Mouse (Mus musculus) embryo, embryonic 10 days (tissue): Measurements from ENCODE around the gene Trcg1.

ENCODE experiments used
- DNase-seq: peaks from one replicate; pipeline ENCODE4 v3.0.0-alpha.2; 2015; ENCODE audit warnings: low spot score

Gene Trcg1

DNA sequence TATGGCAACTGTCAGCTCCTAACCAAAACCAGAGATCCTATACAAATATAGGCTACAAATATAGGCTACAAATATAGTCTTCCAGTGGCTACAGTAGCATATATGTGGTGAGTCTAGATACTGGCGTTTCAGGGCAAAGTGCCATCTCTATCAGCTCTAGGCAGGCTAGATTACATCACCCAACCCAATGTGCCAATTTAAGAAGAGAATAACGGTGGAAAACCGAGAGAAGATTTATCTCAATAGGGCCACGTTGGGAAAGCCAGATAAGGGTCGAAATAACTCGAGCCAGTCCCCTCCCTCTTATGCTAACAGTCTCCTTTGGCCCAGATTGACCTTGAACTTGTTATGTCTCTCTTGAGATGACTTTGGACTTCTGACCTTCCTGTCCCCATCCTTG lies 3.2 kb upstream of the Trcg1 start:
- no peak for DNase-seq

- DNase-seq, result no peak
Observed at GRCm38 (mm10) chr9:57233767-57234166, 2.6 kb upstream of the Trcg1 start.

DNA sequence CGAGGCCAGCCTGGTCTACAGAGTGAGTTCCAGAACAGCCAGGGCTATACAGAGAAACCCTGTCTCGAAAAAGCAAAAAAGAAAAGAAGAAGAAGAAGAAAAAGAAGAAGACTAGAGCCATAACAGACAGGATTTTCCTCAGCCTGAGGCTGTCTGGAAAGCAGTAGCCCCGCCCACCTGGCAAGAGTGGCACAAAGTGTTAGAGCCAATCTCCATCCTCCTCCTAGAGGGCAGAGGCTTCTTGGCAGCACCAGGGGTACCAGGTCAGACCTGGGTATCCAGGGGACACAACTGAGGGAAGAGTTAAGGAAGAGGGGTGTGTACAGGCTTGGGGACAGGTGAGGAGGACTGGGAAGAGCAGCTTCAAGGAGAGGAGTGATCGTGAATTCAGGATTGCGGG lies 1.3 kb downstream of the Trcg1 start:
- DNase-seq, result no peak

DNA sequence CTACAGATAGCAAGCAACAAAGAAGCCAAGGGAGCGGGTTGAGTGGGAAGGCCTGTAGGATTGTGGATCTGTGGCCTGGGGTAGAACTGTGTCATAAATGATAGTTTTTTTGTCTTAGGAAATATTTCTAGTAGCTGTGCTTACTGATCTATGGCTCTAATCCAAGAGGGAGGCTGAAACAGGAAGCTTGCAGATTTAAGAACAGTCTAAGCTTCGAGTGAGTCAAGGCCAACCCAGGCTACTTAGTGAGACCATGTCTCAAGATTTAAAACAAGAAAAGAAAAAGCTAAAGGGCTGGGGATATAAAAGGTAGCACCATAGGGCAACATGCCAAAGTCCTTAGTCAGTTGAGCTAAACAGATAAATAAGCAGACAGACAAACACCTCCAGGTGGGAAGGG lies 1.9 kb downstream of the Trcg1 start:
- DNase-seq, result no peak

DNA sequence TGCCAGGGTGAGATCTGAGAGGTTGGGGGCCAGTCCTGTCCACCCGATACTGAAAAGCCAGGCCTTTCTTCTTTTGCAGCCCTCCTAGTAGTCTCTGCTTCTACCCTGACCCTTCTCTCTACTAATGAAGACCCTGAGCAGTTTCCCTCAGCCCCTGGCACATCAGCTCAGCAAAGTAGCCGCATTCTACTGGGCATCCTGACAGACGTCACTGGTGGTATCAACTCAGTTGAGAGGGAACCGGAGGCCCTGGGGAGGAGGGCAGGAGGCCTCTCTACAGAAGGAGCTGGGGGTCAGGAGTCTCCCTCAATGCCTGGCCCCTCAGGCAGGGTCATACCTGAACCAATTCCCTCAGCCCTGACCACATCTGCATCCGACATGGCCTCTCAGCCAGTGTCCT lies 4.8 kb downstream of the Trcg1 start:
- DNase-seq, result no peak

GRCm38 (mm10) chr9:57242916-57243315 lies 6.6 kb downstream of the Trcg1 start:
- no peak for DNase-seq

DNA sequence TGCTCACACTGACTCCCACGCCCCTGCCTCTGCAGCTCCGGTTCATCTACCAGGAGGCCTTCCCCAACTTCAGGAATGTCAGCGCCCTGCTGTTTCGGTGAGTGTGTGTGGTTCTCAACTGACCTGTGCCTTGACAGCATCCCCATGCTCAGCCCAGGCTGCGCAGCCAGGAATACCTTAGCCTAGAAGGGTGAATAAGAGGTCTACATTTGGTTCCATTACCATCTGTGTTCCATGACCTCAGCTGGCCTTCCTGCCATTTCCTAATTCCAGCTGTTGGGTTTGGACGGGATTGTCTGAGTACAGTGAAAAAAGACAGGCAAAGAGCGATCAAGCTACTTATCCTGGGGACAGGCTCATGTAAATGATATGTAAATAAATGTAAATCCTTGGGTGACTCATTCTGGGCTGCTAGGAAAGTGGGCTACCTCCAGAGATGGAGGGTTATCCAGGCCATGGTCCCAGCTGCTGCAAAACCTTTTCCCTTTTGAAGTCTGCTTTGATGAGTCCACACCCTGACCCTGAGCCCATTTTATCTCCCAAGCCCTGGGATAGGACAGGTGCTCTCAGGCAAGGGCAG lies 7.8 kb downstream of the Trcg1 start:
- DNase-seq, result no peak

GRCm38 (mm10) chr9:57246482-57246881 lies 10.1 kb downstream of the Trcg1 start:
- no peak for DNase-seq

DNA sequence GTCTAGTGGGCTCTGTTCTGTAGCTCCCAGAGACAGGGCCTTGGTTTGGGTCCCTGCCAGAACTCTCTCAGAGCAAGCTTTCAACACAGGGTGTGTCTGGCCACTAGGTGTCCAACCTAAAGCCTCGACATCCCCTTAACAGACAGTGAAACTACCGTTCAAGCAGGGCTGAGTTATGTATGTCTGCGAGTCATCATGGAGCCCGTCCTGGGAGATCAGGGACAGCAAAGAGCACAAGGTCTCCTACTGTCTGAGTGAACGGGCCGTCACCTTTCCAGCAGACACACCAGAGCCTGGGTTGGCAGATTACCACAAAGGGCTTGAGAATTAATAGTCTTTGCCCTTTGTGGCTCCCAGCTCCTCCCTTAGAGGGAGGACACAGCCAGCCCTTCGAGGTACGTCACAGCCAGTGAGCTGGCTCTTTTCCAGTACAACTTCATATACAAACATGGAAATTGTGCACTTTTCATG lies 10.9 kb downstream of the Trcg1 start:
- DNase-seq, result no peak

- DNase-seq, result no peak
Observed at GRCm38 (mm10) chr9:57248030-57248942, 11.9 kb downstream of the Trcg1 start.

GRCm38 (mm10) chr9:57250026-57250425 lies 13.7 kb downstream of the Trcg1 start:
- no peak for DNase-seq

- DNase-seq, result no peak
Observed at GRCm38 (mm10) chr9:57251139-57251538, 14.8 kb downstream of the Trcg1 start.

GRCm38 (mm10) chr9:57254061-57254460 lies 17.7 kb downstream of the Trcg1 start:
- DNase-seq, result no peak

GRCm38 (mm10) chr9:57254823-57255495 lies 18.6 kb downstream of the Trcg1 start:
- no peak for DNase-seq

- DNase-seq, result no peak
Observed at GRCm38 (mm10) chr9:57256309-57256708, 20.0 kb downstream of the Trcg1 start.

DNA sequence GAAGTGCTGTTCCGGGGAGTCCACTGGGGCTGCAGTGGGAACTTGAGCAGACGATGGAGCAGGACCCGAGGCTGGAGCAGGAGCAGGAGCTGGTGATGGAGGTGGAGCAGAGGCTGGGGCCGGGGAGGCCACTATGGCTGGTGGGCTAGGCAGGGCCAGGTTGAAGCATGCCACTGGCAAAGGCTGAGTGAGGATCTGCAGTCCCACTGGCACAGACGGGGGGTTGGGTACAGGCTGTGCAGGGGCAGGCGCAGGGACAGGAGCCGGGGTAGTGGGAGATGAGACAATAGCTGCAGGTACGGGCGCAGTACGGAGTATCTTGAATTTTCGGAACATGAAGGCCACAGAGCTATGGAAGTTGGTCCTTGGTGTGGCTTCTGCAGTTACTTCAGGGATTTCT lies 20.5 kb downstream of the Trcg1 start:
- no peak for DNase-seq

GRCm38 (mm10) chr9:57257627-57258026 lies 21.3 kb downstream of the Trcg1 start:
- DNase-seq, result no peak

DNA sequence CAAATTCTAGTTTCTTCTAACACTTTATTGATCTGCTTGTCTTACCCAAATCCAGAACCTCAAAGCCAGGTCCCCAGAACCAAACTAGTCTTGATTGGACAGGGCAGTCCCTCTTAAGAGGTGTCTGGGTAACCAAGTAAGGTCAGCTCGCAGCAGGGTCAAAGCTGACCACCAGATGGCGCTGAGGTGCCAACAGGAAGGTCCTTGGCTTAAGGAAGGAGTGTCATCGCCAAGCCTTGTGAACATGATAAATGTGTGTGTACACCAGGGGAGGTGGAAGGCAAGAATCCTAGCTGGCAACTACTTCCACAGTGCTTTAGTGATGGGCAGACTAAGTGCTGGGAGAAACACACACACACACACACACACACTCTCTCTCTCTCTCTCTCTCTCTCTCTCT lies 23.4 kb downstream of the Trcg1 start:
- peak; percentile 97 for DNase-seq

GRCm38 (mm10) chr9:57260940-57261339 lies 24.6 kb downstream of the Trcg1 start:
- no peak for DNase-seq

GRCm38 (mm10) chr9:57261516-57261912 lies 25.2 kb downstream of the Trcg1 start:
- peak; percentile 45 for DNase-seq

DNA sequence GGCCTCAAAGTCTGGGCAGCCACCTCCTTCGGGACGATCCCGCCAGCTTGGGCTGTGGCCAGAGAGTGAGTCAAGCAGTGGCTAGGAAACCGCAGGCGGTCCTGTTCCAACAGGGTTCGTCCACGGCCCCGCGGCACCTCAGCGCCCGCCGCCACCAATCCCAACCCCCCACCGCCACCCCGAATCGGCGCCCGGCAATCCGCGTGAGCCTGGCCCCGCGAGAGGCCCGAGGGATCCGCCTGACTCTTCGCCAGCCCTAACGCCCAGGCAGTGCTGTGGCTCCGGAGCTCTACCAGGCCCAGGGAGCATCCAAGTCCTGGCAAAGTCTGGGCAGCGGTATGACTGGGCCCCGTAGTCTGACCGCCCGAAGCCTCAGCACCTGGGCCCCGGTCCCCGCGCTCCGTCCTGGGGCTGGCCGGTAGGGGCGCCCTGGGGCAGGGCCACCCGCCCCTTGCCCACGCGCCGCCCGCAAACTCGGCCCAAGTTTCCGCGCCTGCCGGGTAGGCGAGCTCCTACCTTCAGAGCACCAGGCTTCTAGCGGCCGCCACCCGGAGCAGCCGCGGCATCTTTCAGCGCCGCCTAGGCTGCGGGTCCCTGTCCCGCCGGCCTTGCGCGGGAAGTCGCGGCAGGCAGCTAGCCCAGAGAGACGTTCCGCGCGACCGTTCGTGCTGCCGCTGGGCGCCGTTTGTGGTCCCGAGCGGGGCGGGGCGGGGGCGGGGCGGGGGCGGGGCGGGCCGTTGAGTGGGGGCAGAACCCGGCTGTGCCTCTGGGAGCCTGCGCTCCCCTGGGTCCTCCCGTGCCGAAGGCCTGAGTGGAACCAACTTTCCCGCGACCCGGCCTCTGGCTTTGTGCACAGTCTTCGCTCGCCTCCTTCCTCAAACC lies 25.8 kb downstream of the Trcg1 start, which contains the start of gene 1700017B05Rik:
TSS of gene 1700017B05Rik (minus strand) at position 700 of the 882 bp plus-strand sequence.
- peak; percentile 75 for DNase-seq
